Mouse (Mus musculus): ENCODE results near the gene Rgl3.

DNA sequence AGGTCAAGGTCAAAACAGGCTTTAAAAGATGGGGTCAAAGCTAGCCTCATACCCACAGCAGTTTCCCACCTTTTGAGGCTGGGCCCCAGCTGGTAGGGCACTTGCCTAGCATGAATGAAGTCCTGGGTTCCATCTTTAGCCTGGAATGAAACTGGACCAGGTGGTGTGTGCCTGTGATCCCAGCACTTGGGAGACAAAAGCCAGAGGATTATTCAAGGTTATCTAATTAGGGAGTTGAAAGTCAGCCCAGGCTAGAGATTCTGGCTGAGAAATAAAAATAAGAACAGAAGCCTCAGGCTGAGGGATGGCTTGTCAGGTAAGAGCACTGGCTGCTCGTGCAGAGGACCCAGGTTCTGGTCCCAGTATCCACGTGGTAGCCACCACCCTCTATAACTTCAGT is 57.2 kb downstream of the Rgl3 start:
- TF ChIP-seq CTCF (IDR thresholded peaks at IDR 0.05; ENCODE audit: low read depth) = no peak
- no peak for TF ChIP-seq EP300 (IDR thresholded peaks at IDR 0.05; ENCODE audit: low read depth)

Data from liver, postnatal 0 days (tissue).